Mouse (Mus musculus): ENCODE measurements around the gene Amfr.

- TF ChIP-seq CTCF (IDR thresholded peaks at IDR 0.05; ENCODE audit: borderline replicate concordance, extremely low read depth, insufficient read depth, insufficient read length) (no peak), POLR2A (IDR thresholded peaks at IDR 0.05; ENCODE audit: borderline replicate concordance, extremely low read depth, insufficient read depth, insufficient read length, poor library complexity, severe bottlenecking) (no peak)
Measured at GRCm38 (mm10) chr8:94052696-94053095, 40.1 kb upstream of the Amfr start.
